Mouse (Mus musculus) ES-Bruce4 (cell line): ENCODE measurements around the gene Cecr2.

Experiments used
- CTCF ChIP-seq: IDR thresholded peaks from one replicate; pipeline ENCODE4 v1.8.1; 2011; ENCODE audit warnings: low read depth, low read length
- EP300 ChIP-seq: IDR thresholded peaks from 2 replicates; pipeline ENCODE4 v1.6.1; 2011; ENCODE audit warnings: low read depth, low read length; ENCODE audit not compliant: insufficient read depth
- POLR2A ChIP-seq: IDR thresholded peaks from one replicate; pipeline ENCODE4 v1.8.1; 2011; ENCODE audit warnings: low read length; ENCODE audit not compliant: insufficient read depth

DNA sequence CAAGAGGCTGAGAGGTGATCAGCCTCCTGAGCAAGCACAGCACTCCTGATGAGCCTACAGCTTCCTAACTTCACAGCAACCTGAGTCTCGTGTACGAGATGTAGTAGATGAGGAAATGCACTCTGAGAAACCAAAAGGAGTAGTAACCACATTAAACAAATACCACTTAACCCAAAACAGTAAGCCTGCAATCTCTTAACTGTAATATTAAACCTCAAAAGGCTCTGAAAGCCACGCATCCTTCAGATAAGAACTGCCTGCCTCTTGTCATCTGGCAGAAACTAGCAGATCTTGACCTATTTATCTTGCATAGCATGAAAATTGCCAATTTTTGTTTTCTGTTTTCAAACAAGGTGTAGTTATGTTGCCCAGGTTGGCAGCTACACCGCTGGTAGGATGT is 132.7 kb downstream of the Cecr2 start:
- no peak for TF ChIP-seq CTCF
- TF ChIP-seq POLR2A: no peak
- no peak for TF ChIP-seq EP300
